Mouse (Mus musculus) skeletal muscle tissue, postnatal 0 days (tissue): Measurements from ENCODE around the gene B830017H08Rik. TPM values are rescaled to one million over a fixed set of nuclear protein-coding genes. Genes with fewer than 3 reads are reported as not detected.

ENCODE experiments used
- polyA plus RNA-seq: library from polyadenylated mRNA; unstranded; fragments of >200 nt; fragmentation: Nextera tagmentation; extraction: Ambion mirVana; gene quantifications from 2 replicates; pipeline ENCODE4 v1.2.1, GENCODE M21; 2015

The B830017H08Rik gene
- not detected in 2 replicates for polyA plus RNA-seq

GRCm38 (mm10) chr16:17832821-17833220, at the start of gene B830017H08Rik:
Gene B830017H08Rik (plus strand): TSS chr16:17833121.

GRCm38 (mm10) chr16:17796971-17797811, 35.7 kb upstream of the B830017H08Rik start, which contains the start of gene Scarf2:
Gene Scarf2 (plus strand): TSS chr16:17797282.

GRCm38 (mm10) chr16:17838051-17838450, 5.1 kb downstream of the B830017H08Rik start, which contains the start of gene Car15:
Gene Car15 (minus strand): TSS chr16:17838364.

Other genes starting within 250 kb of the B830017H08Rik start
- gene Slc7a4, start 249.9 kb upstream of the B830017H08Rik start, polyA plus RNA-seq, result 3.6 and 3.7 TPM in 2 replicates
- 6.6 and 7.0 TPM in 2 replicates for gene Smpd4, start 213.8 kb upstream of the B830017H08Rik start, polyA plus RNA-seq
- gene Ccdc74a, start 186.7 kb upstream of the B830017H08Rik start, polyA plus RNA-seq, result 2.9 TPM in 2 replicates
- 20.2 and 21.1 TPM in 2 replicates for gene Med15, start 100.2 kb upstream of the B830017H08Rik start, polyA plus RNA-seq
- 40.6 and 43.2 TPM in 2 replicates for gene Klhl22, start 73.5 kb upstream of the B830017H08Rik start, polyA plus RNA-seq
- gene Scarf2, start 35.8 kb upstream of the B830017H08Rik start, polyA plus RNA-seq, result 8.1 and 13.0 TPM in 2 replicates
- 0.38 and 0.86 TPM in 2 replicates for gene Car15, start 5.2 kb downstream of the B830017H08Rik start, polyA plus RNA-seq
- 0.12 TPM in 1 of 2 replicates, not detected in the other for gene Gm20518, start 58.5 kb downstream of the B830017H08Rik start, polyA plus RNA-seq
- gene Tssk1, start 61.1 kb downstream of the B830017H08Rik start, polyA plus RNA-seq, result 0.06 TPM in 1 of 2 replicates, not detected in the other
- gene Dgcr2, start 65.4 kb downstream of the B830017H08Rik start, polyA plus RNA-seq, result 27.3 and 28.6 TPM in 2 replicates
- gene Tssk2, start 65.5 kb downstream of the B830017H08Rik start, polyA plus RNA-seq, result not detected in 2 replicates
- 16.1 and 17.6 TPM in 2 replicates for gene Ess2, start 78.2 kb downstream of the B830017H08Rik start, polyA plus RNA-seq
- gene Gsc2, start 81.9 kb downstream of the B830017H08Rik start, polyA plus RNA-seq, result not detected in 2 replicates
- gene Slc25a1, start 95.1 kb downstream of the B830017H08Rik start, polyA plus RNA-seq, result 12.0 and 57.5 TPM in 2 replicates
- gene Vpreb2, start 147.3 kb downstream of the B830017H08Rik start, polyA plus RNA-seq, result not detected in 2 replicates
- gene Dgcr6, start 219.7 kb downstream of the B830017H08Rik start, polyA plus RNA-seq, result 64.5 and 71.5 TPM in 2 replicates